Mouse (Mus musculus): ENCODE measurements around the gene Colec11.
A peak's percentile ranks its signal among the peaks of the same experiment; 100 is the strongest.

The Colec11 gene

GRCm38 (mm10) chr12:28602259-28602658 lies 20.9 kb downstream of the Colec11 start:
- no peak for DNase-seq (ENCODE audit: low spot score in 2 of 2)

GRCm38 (mm10) chr12:28598526-28598991 lies 24.6 kb downstream of the Colec11 start:
- DNase-seq (ENCODE audit: low spot score in 2 of 2): no peak

GRCm38 (mm10) chr12:28598110-28598509 lies 25.1 kb downstream of the Colec11 start:
- no peak for DNase-seq (ENCODE audit: low spot score in 2 of 2)

- no peak for DNase-seq (ENCODE audit: low spot score in 2 of 2)
These were observed 25.5 kb downstream of the Colec11 start for GRCm38 (mm10) chr12:28597699-28598098.

- no peak for DNase-seq (ENCODE audit: low spot score in 2 of 2)
These were observed 26.3 kb downstream of the Colec11 start for GRCm38 (mm10) chr12:28596851-28597250.

GRCm38 (mm10) chr12:28590428-28590827 lies 32.7 kb downstream of the Colec11 start:
- DNase-seq (ENCODE audit: low spot score in 2 of 2): no peak

GRCm38 (mm10) chr12:28589090-28589868 lies 33.9 kb downstream of the Colec11 start:
- DNase-seq (ENCODE audit: low spot score in 2 of 2): peak; percentile 74

- no peak for DNase-seq (ENCODE audit: low spot score in 2 of 2)
These were observed 35.2 kb downstream of the Colec11 start for GRCm38 (mm10) chr12:28587949-28588348.

- DNase-seq (ENCODE audit: low spot score in 2 of 2): no peak
These were observed 39.1 kb downstream of the Colec11 start for GRCm38 (mm10) chr12:28584036-28584435.

GRCm38 (mm10) chr12:28582423-28582822 lies 40.8 kb downstream of the Colec11 start, which contains the start of gene Allc:
Gene Allc, minus strand, starts transcription at chr12:28582523.
- no peak for DNase-seq (ENCODE audit: low spot score in 2 of 2)

- DNase-seq (ENCODE audit: low spot score in 2 of 2): no peak
These were observed 44.0 kb downstream of the Colec11 start for GRCm38 (mm10) chr12:28579132-28579531.

GRCm38 (mm10) chr12:28578147-28578546 lies 45.0 kb downstream of the Colec11 start:
- DNase-seq (ENCODE audit: low spot score in 2 of 2): no peak

- DNase-seq (ENCODE audit: low spot score in 2 of 2): no peak
These were observed 47.7 kb downstream of the Colec11 start for GRCm38 (mm10) chr12:28575366-28576070.

- DNase-seq (ENCODE audit: low spot score in 2 of 2): no peak
These were observed 50.9 kb downstream of the Colec11 start for GRCm38 (mm10) chr12:28572241-28572640.

- no peak for DNase-seq (ENCODE audit: low spot score in 2 of 2)
These were observed 70.9 kb downstream of the Colec11 start, which contains the start of gene Dcdc2c for GRCm38 (mm10) chr12:28552299-28552698. Gene Dcdc2c, minus strand, starts transcription at chr12:28552399.

GRCm38 (mm10) chr12:28551775-28552174 lies 71.4 kb downstream of the Colec11 start:
- no peak for DNase-seq (ENCODE audit: low spot score in 2 of 2)

- no peak for DNase-seq (ENCODE audit: low spot score in 2 of 2)
These were observed 74.3 kb downstream of the Colec11 start for GRCm38 (mm10) chr12:28548887-28549286.

Data from urinary bladder, adult 18-20 months (tissue).